Mouse (Mus musculus): Measurements from ENCODE around the gene Runx2. TPM values are rescaled to one million over a fixed set of nuclear protein-coding genes. Genes with fewer than 3 reads are reported as not detected.

Gene Runx2
- 1 to 10 TPM; 5.9 to 6.5 TPM for total RNA-seq (2021)

DNA sequence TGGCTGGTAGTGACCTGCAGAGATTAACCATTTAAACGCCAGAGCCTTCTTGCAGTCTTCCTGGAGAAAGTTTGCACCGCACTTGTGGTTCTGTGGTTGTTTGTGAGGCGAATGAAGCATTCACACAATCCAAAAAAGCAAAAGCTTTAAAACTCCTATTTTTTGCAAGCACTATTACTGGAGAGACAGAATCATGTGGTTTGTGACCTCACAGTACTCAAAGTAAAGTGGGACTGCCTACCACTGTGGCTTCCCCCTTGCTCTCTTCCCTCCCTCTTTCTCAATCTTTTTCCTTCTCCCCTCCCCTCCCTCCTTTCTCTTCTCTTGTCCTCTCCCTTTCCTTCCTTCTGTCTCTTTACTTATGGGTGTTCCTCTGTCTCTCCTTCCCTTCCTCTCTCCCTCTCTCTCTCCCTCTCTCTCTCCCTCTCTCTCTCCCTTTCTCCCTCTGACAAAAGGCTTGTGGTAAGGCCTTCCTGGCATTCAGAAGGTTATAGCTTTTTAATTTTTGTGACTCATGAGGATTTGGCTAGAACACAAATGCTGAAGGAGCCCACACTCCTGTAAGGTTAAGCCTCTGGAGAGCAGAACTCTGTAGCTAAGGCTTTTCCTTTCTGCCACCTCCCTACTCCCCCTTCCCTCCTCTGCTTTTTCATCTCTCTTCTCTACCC, at the start of gene Runx2:
Gene Runx2, minus strand, starts transcription at position 290 of the 668 bp plus-strand sequence.
- DNase-seq (ENCODE audit: extremely low spot score in 1 of 2, low spot score in 2 of 2) = no peak
- intact Hi-C loops (cut with DNase I) = no loop called here

DNA sequence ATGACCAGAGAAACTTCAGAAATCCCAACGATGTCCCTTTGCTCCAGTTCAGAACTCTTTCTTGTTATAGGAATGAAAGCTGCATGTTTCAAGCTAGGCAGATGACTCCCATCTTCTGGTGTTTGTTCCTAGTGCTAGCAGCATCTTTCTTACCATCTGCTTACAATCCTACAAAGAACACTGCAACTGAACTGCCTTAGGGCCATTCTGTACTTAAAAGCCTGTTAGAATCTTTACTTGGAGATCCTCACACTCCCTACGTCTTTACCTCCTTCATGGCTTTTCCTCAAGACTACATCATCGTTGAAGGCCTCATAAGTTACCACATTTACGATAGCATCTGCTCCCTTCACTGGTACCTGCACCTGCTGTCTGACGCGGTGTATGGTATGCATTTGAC, 48.6 kb upstream of the Runx2 start:
- DNase-seq (ENCODE audit: extremely low spot score in 1 of 2, low spot score in 2 of 2) = no peak

DNA sequence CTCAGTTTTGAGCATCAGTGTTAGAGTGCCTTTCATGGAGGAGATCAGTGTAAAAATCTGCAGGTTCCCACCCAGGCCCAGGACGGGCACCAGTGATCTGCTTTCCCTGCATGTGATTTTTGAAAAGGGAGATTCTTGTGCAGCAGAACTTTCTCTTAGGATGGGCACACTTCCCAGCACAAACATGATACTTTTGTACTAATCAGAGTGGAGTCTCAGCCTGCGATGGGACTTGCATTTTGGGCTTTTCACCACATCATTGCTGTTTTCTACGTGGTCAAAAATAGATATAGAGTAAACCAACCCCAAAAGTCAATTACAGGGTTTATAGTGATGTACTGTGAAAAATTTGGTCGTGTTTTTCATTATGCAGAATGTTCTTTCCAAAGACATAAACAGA, 27.6 kb upstream of the Runx2 start:
- peak in 1 of 2 experiments; percentile 12 for DNase-seq (ENCODE audit: extremely low spot score in 1 of 2, low spot score in 2 of 2)
- intact Hi-C loops (cut with DNase I) = loop anchor here (10.0 kb wide), 1 partner anchor 103 kb away; no protein-coding TSS in a partner anchor

More for the DNA sequence above, 48.6 kb upstream of the Runx2 start:
- intact Hi-C loops (cut with DNase I) = no loop called here

DNA sequence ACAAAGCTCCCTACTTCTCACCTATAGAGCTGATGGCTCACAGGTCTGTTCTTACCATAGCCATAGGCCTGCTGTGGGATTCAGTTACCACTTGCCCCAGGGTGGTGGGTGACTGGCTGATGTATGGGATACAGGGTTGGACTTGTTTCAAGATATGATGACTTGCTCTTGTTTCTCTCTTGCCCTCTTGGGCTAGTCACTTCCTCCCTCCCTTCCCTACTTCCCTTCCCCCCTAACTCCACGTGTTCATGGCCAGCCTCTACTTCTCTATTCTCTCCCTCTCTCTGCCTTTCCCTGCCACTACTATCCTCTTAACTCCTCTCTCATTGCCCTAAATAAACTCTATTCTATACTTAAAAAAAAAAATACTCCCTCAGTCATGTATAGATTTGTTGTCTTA, 16.6 kb upstream of the Runx2 start:
- intact Hi-C loops (cut with DNase I) = no loop called here
- DNase-seq (ENCODE audit: extremely low spot score in 1 of 2, low spot score in 2 of 2) = no peak

GRCm38 (mm10) chr17:44829587-44829986, 15.0 kb upstream of the Runx2 start:
- DNase-seq (ENCODE audit: extremely low spot score in 1 of 2, low spot score in 2 of 2) = no peak
- intact Hi-C loops (cut with DNase I) = no loop called here

GRCm38 (mm10) chr17:44827964-44828363, 13.4 kb upstream of the Runx2 start:
- no peak for DNase-seq (ENCODE audit: extremely low spot score in 1 of 2, low spot score in 2 of 2)
- intact Hi-C loops (cut with DNase I) = no loop called here

DNA sequence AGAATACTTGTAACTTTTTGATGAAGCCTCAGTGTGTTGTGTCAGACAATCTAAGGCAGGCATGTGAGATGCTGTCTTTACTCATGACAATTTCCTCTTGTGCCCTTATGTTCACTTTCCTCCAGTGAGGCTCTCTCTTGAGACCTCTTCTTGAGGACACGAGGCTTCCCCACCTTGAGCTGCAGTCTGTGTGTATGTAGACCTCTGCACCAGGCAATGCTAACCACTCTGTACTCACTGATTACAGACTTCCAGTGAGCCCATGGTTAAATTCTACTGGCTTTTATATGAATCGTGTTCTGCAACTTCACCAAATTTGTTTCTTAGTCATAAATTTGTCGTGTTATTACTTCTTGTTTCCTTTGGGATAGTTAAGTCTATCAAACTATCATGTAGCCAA, 12.5 kb upstream of the Runx2 start:
- intact Hi-C loops (cut with DNase I) = no loop called here
- no peak for DNase-seq (ENCODE audit: extremely low spot score in 1 of 2, low spot score in 2 of 2)

DNA sequence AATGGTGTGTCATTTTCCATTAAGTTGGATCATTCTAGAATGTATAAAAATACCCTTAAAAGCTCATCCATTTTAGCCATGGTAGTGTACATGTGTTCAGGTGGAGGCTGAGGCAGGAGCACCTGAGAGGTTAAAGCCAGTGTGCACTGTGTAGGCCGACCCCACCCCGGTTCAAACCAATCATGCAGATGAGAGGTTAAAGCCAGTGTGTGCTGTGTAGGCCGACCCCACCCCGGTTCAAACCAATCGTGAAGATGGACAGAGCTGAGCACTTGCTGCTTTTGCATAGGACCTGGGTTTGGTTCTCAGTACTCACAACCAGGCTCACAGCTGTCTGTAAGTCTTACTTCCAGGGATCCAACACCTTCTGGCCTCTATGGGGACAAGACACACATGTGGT, 7.3 kb upstream of the Runx2 start:
- DNase-seq (ENCODE audit: extremely low spot score in 1 of 2, low spot score in 2 of 2) = no peak
- intact Hi-C loops (cut with DNase I) = no loop called here

DNA sequence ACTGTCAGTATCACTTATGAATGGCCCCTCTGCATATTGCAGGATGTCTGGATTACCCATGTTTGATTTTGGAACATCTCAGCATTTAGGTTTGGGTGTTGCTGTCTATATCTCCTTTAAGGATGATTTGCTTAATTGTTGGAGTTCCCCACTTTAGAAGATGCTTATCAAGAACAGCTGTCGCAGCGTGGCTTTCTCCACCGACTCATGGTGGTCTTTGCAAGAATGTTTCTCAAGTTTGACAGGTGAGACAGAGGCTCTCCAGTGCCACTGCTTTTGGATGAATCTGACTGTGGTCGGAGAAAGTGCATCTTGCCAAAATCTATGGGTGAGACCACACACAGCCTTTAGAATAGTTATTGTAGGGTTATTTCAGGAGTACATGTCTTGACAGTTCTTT, 5.2 kb upstream of the Runx2 start:
- no peak for DNase-seq (ENCODE audit: extremely low spot score in 1 of 2, low spot score in 2 of 2)
- intact Hi-C loops (cut with DNase I) = no loop called here

DNA sequence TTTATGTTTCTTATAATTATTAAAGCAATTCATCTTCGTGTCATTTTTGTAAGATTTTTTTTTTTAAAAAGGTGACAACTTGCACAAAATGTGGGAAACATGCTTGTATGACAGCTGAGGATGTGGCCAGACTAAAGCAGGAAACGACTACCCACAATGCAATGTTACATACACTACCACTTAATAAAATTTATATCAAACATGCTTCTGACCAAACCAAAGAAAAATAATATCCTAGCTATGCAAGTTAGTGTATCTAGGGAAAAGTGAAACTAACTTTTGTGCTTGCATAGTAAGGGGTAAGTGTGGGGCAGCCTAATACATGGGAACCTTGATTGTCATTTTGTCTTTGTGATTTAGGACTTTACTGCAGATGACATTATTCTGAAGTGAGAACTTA, 4.2 kb upstream of the Runx2 start:
- intact Hi-C loops (cut with DNase I) = no loop called here
- DNase-seq (ENCODE audit: extremely low spot score in 1 of 2, low spot score in 2 of 2) = no peak

DNA sequence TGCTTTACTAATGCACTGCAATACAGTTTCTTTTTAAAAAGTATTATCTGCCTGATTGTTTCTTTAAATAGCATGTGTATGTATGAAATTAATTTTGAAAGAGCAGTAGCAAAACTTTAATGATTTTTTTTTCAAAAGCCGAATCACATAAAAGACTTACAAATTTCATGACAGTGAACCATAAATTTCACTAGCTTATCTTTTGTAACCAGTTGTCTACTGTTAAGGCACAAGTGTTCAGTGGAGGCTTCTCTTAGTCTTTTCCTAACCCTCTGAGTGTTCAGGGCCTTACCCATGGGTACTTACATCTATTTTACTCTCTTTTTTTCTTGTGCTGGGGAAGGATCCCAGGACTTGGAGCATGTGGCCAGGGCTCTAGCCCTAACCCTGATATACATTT, 7.6 kb downstream of the Runx2 start:
- intact Hi-C loops (cut with DNase I) = no loop called here
- no peak for DNase-seq (ENCODE audit: extremely low spot score in 1 of 2, low spot score in 2 of 2)

DNA sequence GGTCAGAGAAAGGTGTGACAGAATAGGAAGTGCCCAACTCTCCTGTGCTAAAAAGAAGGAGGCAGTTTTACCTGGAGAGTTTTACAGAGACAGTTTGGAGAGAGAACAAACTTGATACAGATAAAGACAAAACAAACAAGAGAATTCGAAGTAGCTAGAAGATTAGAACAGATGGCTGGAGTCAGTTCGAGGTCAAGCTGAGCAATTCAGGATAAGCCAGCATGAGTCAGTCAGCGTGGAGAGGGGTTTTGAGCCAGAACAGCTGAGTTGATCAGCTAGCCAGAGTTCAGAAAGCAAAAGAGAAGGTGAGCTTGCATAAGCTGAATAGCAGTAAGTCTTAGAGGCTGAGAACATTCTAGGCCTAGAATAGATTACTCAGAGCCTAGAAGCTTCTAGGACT, 17.3 kb downstream of the Runx2 start:
- intact Hi-C loops (cut with DNase I) = no loop called here
- no peak for DNase-seq (ENCODE audit: extremely low spot score in 1 of 2, low spot score in 2 of 2)

DNA sequence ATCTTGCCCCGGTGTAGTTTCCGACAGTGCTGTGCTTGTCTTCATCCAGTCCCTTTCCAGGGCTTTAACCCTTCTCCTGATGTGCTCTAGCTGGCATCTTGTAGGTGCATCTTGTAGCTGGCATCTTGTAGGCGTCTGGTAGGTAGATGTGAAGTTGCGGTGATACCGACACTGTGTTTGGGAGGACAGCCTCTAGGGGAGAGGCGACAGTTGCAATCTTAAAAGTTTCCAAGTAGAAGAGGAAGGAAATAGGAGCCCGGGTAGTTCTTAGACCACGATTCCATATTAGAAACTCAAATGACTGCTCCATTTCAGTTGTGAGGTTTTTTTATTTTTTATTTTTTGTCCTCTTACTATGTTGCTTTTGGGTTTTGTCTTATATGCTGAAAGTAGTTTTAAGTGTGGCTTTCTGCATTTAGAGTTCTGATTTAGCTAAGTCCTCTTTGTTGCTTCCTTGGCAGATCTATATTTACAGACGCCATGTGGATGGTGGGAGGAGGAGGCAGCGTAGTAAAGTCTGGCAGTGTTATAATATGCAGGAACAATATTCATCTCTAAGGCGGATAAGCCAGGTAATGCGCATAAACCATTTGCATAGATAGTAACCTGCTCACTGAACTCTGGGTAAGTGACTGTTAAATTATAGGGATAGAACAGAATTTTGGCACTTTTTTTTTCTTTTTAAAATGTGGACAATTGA, 22.2 kb downstream of the Runx2 start:
- intact Hi-C loops (cut with DNase I) = no loop called here
- DNase-seq (ENCODE audit: extremely low spot score in 1 of 2, low spot score in 2 of 2) = peak in 1 of 2 experiments; percentile 27

GRCm38 (mm10) chr17:44788982-44789747, 25.4 kb downstream of the Runx2 start:
- intact Hi-C loops (cut with DNase I) = no loop called here
- DNase-seq (ENCODE audit: extremely low spot score in 1 of 2, low spot score in 2 of 2) = no peak

- no peak for DNase-seq (ENCODE audit: extremely low spot score in 1 of 2, low spot score in 2 of 2)
- intact Hi-C loops (cut with DNase I) = no loop called here
Measured at GRCm38 (mm10) chr17:44783143-44783542, 31.5 kb downstream of the Runx2 start.

DNA sequence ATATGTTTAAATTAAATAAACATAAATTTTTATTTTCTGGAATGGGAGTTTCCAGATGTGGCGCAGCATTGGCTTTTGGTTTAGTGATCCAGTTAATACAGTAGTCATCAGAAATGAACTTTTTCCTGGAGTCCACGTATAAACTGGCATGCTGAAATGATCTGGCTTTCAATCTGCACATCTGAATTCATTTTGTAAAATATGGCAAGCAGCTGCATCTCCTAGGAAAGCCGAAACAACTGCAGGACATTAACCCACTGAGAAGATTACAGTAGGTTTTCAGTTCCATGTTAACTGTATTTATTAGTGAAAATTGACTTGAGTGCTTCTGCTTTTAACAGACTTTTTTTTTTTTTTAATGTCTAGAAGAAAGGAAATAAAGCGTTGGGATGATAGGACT, 32.2 kb downstream of the Runx2 start:
- DNase-seq (ENCODE audit: extremely low spot score in 1 of 2, low spot score in 2 of 2) = no peak
- intact Hi-C loops (cut with DNase I) = no loop called here

DNA sequence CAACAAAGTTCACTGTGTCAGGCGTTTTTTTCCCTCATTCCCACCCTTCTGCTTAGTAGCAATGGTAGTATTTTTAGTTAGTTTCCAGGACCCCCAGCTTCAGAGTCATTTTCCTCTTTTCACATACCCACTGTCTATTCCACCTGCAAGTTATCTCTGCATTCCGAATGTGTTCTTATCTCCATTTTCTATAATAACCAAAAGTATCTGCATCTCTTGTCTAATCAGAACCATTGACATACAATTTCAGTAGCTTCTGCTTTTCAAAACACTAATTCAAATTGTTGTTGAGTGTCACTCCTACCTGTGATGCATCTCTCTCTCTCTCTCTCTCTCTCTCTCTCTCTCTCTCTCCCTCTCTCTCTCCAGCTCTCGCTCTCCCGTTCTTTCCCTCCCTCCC, 34.2 kb downstream of the Runx2 start:
- no peak for DNase-seq (ENCODE audit: extremely low spot score in 1 of 2, low spot score in 2 of 2)
- intact Hi-C loops (cut with DNase I) = no loop called here

GRCm38 (mm10) chr17:44778141-44778540, 36.5 kb downstream of the Runx2 start:
- intact Hi-C loops (cut with DNase I) = no loop called here
- no peak for DNase-seq (ENCODE audit: extremely low spot score in 1 of 2, low spot score in 2 of 2)

DNA sequence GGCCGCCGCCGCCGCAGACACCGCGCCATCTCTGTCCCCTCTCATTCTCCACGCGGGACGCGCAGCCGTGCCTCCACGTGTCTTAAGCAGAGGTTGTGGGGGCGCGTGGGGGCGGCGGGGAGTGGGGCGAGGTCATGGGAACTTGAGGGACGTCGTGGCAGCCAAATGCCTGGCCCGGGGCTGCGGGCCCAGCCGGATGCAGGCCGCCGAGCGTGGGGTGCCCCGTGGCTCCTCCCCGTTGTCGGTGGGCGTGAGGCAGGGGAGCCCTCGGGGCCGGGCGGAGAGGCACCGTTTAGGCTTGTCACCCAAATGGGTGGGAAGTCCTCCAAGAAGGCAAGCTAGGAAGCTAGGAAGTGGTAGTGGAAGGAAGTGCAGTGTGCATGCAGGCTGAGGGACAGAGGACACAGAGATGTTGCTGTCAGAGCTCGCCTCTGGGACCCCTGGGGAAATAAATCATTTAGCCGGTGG, 37.2 kb downstream of the Runx2 start:
- peak; percentile 50 to 90 for DNase-seq (ENCODE audit: extremely low spot score in 1 of 2, low spot score in 2 of 2)
- intact Hi-C loops (cut with DNase I) = no loop called here
